ENCODE assay signal across 8 mouse cellular contexts in the genomic region with DNA sequence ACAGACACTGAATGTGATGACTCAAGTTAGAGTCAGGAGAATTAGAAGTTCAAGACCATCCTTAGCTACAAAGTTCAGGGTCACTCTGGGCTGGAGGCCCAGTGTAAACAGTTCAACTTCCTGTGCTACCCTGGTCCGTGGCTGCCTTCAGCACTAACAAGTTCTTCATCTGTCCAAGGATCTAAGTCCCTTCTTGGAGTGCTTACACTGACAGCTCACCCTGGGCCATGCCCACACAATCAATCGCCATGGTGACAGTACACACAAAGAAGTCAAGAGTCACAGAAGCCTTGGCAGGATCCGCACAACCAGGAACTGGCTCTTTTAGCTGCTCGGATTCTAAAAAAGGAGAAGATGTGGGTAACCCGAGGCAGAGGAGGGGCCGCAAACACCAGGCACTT. TPM values are rescaled to one million over a fixed set of nuclear protein-coding genes. Genes with fewer than 3 reads are reported as not detected.
A peak's percentile ranks its signal among the peaks of the same experiment; 100 is the strongest.
DNase-seq lines count a peak whose midpoint lies in the region; ATAC-seq and TF ChIP-seq lines count a peak whose summit lies in the region.

No protein-coding gene starts in this region.

- H3K4me2 ChIP-seq in intestine, postnatal 0 days (replicated peaks; ENCODE audit: low read depth): no peak overlapping the region

- H3K4me3 ChIP-seq in intestine, postnatal 0 days (ENCODE audit: low read depth, low read length): no peak overlapping the region
- H3K4me3 ChIP-seq in forebrain, embryonic 10.5 days: no peak overlapping the region

- H3K36me3 ChIP-seq in intestine, postnatal 0 days (ENCODE audit: control insufficient read depth, insufficient read depth): peaks cover 3% of the 10 kb centered on the region; the same call in 1 of the 2 replicates
- peaks cover 25% of the 10 kb centered on the region for H3K36me3 ChIP-seq in forebrain, embryonic 10.5 days (replicated peaks)

- TF ChIP-seq CTCF in intestine, postnatal 0 days (IDR thresholded peaks at IDR 0.05; ENCODE audit: low read depth): no peak

- ATAC-seq in intestine, postnatal 0 days: peak; percentile 82
- ATAC-seq in megakaryocyte, adult 5-6 weeks (ENCODE audit: poor library complexity, severe bottlenecking): peak; percentile 88
- ATAC-seq in CD4-positive, CD25-positive, alpha-beta regulatory T cell, adult 4 months: no peak

- no peak overlapping the region for H3K9ac ChIP-seq in intestine, postnatal 0 days (ENCODE audit: low read depth, low read length)

- no peaks in the 10 kb centered on the region for H3K9me3 ChIP-seq in intestine, postnatal 0 days (ENCODE audit: control insufficient read depth)
- H3K9me3 ChIP-seq in forebrain, embryonic 10.5 days: no peaks in the 10 kb centered on the region

- peak overlapping the region; percentile 82 for H3K27ac ChIP-seq in intestine, postnatal 0 days (ENCODE audit: low read depth, low read length)
- H3K27ac ChIP-seq in forebrain, embryonic 10.5 days: no peak overlapping the region

- peaks cover 48% of the 10 kb centered on the region for H3K4me1 ChIP-seq in intestine, postnatal 0 days (replicated peaks; ENCODE audit: control insufficient read depth, insufficient read depth, low read length)
- H3K4me1 ChIP-seq in forebrain, embryonic 10.5 days: peaks cover 87% of the 10 kb centered on the region

- WGBS in intestine, postnatal 0 days: 16% methylated on average over 6 of the region's 6 CpGs
- WGBS in forebrain, embryonic 10.5 days: 59% methylated on average over 6 of the region's 6 CpGs

- peak; percentile 47 for DNase-seq in gastrocnemius, postnatal 25 days
- no peak for DNase-seq in gastrocnemius, postnatal 14 days
- DNase-seq in adipocyte (ENCODE audit: low spot score): peak; percentile 88
- no peak for DNase-seq in urinary bladder, postnatal 4 days (ENCODE audit: low spot score in 2 of 2)
- DNase-seq in forebrain, embryonic 10.5 days (ENCODE audit: extremely low spot score, low spot score): no peak

- intact Hi-C loops in gastrocnemius, postnatal 14 days (cut with DNase I; ENCODE audit: low total_unique reads): no loop called here

- H3K27me3 ChIP-seq in intestine, postnatal 0 days (replicated peaks; ENCODE audit: control insufficient read depth, insufficient read depth, low read length): no peaks in the 10 kb centered on the region
- H3K27me3 ChIP-seq in forebrain, embryonic 10.5 days (ENCODE audit: poor library complexity, severe bottlenecking): peaks cover 21% of the 10 kb centered on the region

RNA-seq across cellular contexts. Expression of gene Shb, which starts 44.6 kb away (rescaled TPM):
- 1 to 10 TPM; 5.4 to 8.0 TPM for total RNA-seq in gastrocnemius, postnatal 25 days (2021)
- total RNA-seq in gastrocnemius, postnatal 14 days (2021): 1 to 10 TPM; 6.7 to 7.8 TPM
- polyA plus RNA-seq in intestine, postnatal 0 days (2015; fragmentation: Nextera tagmentation; extraction: Ambion mirVana): 7.2 and 7.5 TPM in 2 replicates
- total RNA-seq in megakaryocyte, adult 5-6 weeks (2015): 3.7 and 3.9 TPM in 2 replicates
- 1.8 and 3.3 TPM in 2 replicates for total RNA-seq in megakaryocyte, adult 5-6 weeks (2017)
- under 1 TPM in 1 of 2 experiments, not detected in 1; 0.34 TPM for polyA plus RNA-seq in CD4-positive, CD25-positive, alpha-beta regulatory T cell, adult 4 months (2017; shearing (Covaris generic))
- 2.8 and 3.0 TPM in 2 replicates for polyA plus RNA-seq in forebrain, embryonic 10.5 days (2016; fragmentation: Nextera tagmentation; extraction: Ambion mirVana)

Comparison
In these comparisons a context has a peak if more than half of its experiments do, and no peak if none do; other contexts are left out.
1. DNase-seq: peak in gastrocnemius, postnatal 25 days (single experiment) and adipocyte (single experiment); none in gastrocnemius, postnatal 14 days (single experiment), urinary bladder, postnatal 4 days (0 of 2) and forebrain, embryonic 10.5 days (single experiment).